Mouse (Mus musculus): ENCODE data around the gene Ncor1. TPM values are rescaled to one million over a fixed set of nuclear protein-coding genes. Genes with fewer than 3 reads are reported as not detected.
"Not testable (repeated sequence)": the region's sequence is repeated elsewhere in the genome, so short reads cannot be mapped to it uniquely, and the experiment has no call there.

Gene Ncor1
- total RNA-seq (2021) = 100 to 1,000 TPM; 119 to 134 TPM

GRCm38 (mm10) chr11:62458276-62458724 is at the start of gene Ncor1, which contains the start of gene Pigl:
Gene Ncor1 (minus strand): TSS chr11:62458541.
Gene Pigl (plus strand): TSS chr11:62458460.
- DNase-seq = peak; percentile 82 to 86
- intact Hi-C loops (cut with DNase I) = loop anchor here (5.0 kb wide), 1 partner anchor 79 kb away; the partner anchor contains the start of gene Cenpv

- DNase-seq = no peak
- intact Hi-C loops (cut with DNase I) = no loop called here
Observed at GRCm38 (mm10) chr11:62507683-62508082, 49.3 kb upstream of the Ncor1 start.

- intact Hi-C loops (cut with DNase I) = no loop called here
- no peak for DNase-seq
Observed at GRCm38 (mm10) chr11:62500529-62500928, 42.2 kb upstream of the Ncor1 start.

- DNase-seq = no peak
- intact Hi-C loops (cut with DNase I) = no loop called here
Observed at GRCm38 (mm10) chr11:62498802-62499201, 40.5 kb upstream of the Ncor1 start.

- no peak for DNase-seq
Observed at GRCm38 (mm10) chr11:62497181-62497580, 38.8 kb upstream of the Ncor1 start.

GRCm38 (mm10) chr11:62496151-62496715 is 37.9 kb upstream of the Ncor1 start:
- intact Hi-C loops (cut with DNase I) = loop anchor here (2.0 kb wide), 2 partner anchors 39 to 99 kb away; no protein-coding TSS in a partner anchor
- DNase-seq = peak; percentile 26 to 28

More at GRCm38 (mm10) chr11:62497181-62497580, 38.8 kb upstream of the Ncor1 start:
- intact Hi-C loops (cut with DNase I) = loop anchor here (2.0 kb wide), 2 partner anchors 40 to 100 kb away; no protein-coding TSS in a partner anchor

- DNase-seq = peak; percentile 49 to 54
- intact Hi-C loops (cut with DNase I) = no loop called here
Observed at GRCm38 (mm10) chr11:62495276-62495801, 37.0 kb upstream of the Ncor1 start.

GRCm38 (mm10) chr11:62494754-62495275 is 36.5 kb upstream of the Ncor1 start:
- intact Hi-C loops (cut with DNase I) = no loop called here
- DNase-seq = peak; percentile 51 to 58

GRCm38 (mm10) chr11:62493701-62494100 is 35.4 kb upstream of the Ncor1 start:
- intact Hi-C loops (cut with DNase I) = no loop called here
- DNase-seq = no peak

- no peak for DNase-seq
- intact Hi-C loops (cut with DNase I) = no loop called here
Observed at GRCm38 (mm10) chr11:62487540-62488350, 29.4 kb upstream of the Ncor1 start.

GRCm38 (mm10) chr11:62486949-62487348 is 28.6 kb upstream of the Ncor1 start:
- intact Hi-C loops (cut with DNase I) = no loop called here
- DNase-seq = no peak

- intact Hi-C loops (cut with DNase I) = no loop called here
- no peak for DNase-seq
Observed at GRCm38 (mm10) chr11:62479581-62479980, 21.2 kb upstream of the Ncor1 start.

GRCm38 (mm10) chr11:62478931-62479330 is 20.6 kb upstream of the Ncor1 start:
- intact Hi-C loops (cut with DNase I) = no loop called here
- peak; percentile 9 to 10 for DNase-seq

- no peak for DNase-seq
- intact Hi-C loops (cut with DNase I) = no loop called here
Observed at GRCm38 (mm10) chr11:62476156-62476555, 17.8 kb upstream of the Ncor1 start.

GRCm38 (mm10) chr11:62473516-62473915 is 15.2 kb upstream of the Ncor1 start:
- DNase-seq = no peak
- intact Hi-C loops (cut with DNase I) = no loop called here

- no peak for DNase-seq
- intact Hi-C loops (cut with DNase I) = no loop called here
Observed at GRCm38 (mm10) chr11:62470451-62470850, 12.1 kb upstream of the Ncor1 start.

- intact Hi-C loops (cut with DNase I); DNase-seq: not testable (repeated sequence)
Observed at GRCm38 (mm10) chr11:62467289-62467688, 8.9 kb upstream of the Ncor1 start.

GRCm38 (mm10) chr11:62466546-62466945 is 8.2 kb upstream of the Ncor1 start:
- no peak for DNase-seq
- intact Hi-C loops (cut with DNase I) = no loop called here

- DNase-seq = no peak
- intact Hi-C loops (cut with DNase I) = no loop called here
Observed at GRCm38 (mm10) chr11:62465849-62466248, 7.5 kb upstream of the Ncor1 start.

- no peak for DNase-seq
- intact Hi-C loops (cut with DNase I) = no loop called here
Observed at GRCm38 (mm10) chr11:62464696-62465095, 6.4 kb upstream of the Ncor1 start.

All from heart, postnatal 36 days (tissue).